Mouse (Mus musculus): ENCODE results near the gene Tfap2b. TPM values are rescaled to one million over a fixed set of nuclear protein-coding genes. Genes with fewer than 3 reads are reported as not detected.

Tfap2b gene
- total and polyA plus RNA-seq, 2 experiments from 2014 or later = not detected

- Histone ChIP-seq H3K27ac (ENCODE audit: low read depth) (no peak overlapping the region), H3K9me3 (replicated peaks; ENCODE audit: control insufficient read depth, low read length) (no peaks in the 10 kb centered on the region), H3K36me3 (replicated peaks; ENCODE audit: control insufficient read depth, insufficient read depth, low read length) (no peaks in the 10 kb centered on the region), H3K9ac (replicated peaks; ENCODE audit: low read depth, low read length) (no peak overlapping the region), H3K4me3 (ENCODE audit: low read depth, low read length) (no peak overlapping the region), H3K27me3 (ENCODE audit: control insufficient read depth, insufficient read depth, low read length) (peaks cover 83% of the 10 kb centered on the region), H3K4me2 (ENCODE audit: low read depth, low read length) (no peak overlapping the region), H3K4me1 (ENCODE audit: control insufficient read depth, insufficient read depth) (no peaks in the 10 kb centered on the region)
- ATAC-seq (ENCODE audit: insufficient read depth, low read depth) = no peak
- TF ChIP-seq CTCF (IDR thresholded peaks at IDR 0.05; ENCODE audit: low read depth) (no peak), EP300 (IDR thresholded peaks at IDR 0.05; ENCODE audit: low read depth) (no peak)
- DNase-seq (ENCODE audit: low spot score) = no peak
- 3% methylated on average over 1 of the region's 1 CpGs for WGBS
These were observed 11.8 kb downstream of the Tfap2b start for GRCm38 (mm10) chr1:19220564-19220963.

GRCm38 (mm10) chr1:19221601-19222000 lies 12.9 kb downstream of the Tfap2b start:
- H3K36me3 ChIP-seq (replicated peaks; ENCODE audit: control insufficient read depth, insufficient read depth, low read length) = no peaks in the 10 kb centered on the region
- no peaks in the 10 kb centered on the region for H3K4me1 ChIP-seq (ENCODE audit: control insufficient read depth, insufficient read depth)
- no peak overlapping the region for H3K4me2 ChIP-seq (ENCODE audit: low read depth, low read length)
- H3K27ac ChIP-seq (ENCODE audit: low read depth) = no peak overlapping the region
- 2% methylated on average over 7 of the region's 7 CpGs for WGBS
- no peak overlapping the region for H3K9ac ChIP-seq (replicated peaks; ENCODE audit: low read depth, low read length)
- TF ChIP-seq EP300 (IDR thresholded peaks at IDR 0.05; ENCODE audit: low read depth) (no peak), CTCF (IDR thresholded peaks at IDR 0.05; ENCODE audit: low read depth) (no peak)
- H3K27me3 ChIP-seq (ENCODE audit: control insufficient read depth, insufficient read depth, low read length) = peaks cover 83% of the 10 kb centered on the region
- no peaks in the 10 kb centered on the region for H3K9me3 ChIP-seq (replicated peaks; ENCODE audit: control insufficient read depth, low read length)
- DNase-seq (ENCODE audit: low spot score) = no peak
- no peak for ATAC-seq (ENCODE audit: insufficient read depth, low read depth)
- no peak overlapping the region for H3K4me3 ChIP-seq (ENCODE audit: low read depth, low read length)

- no peak for TF ChIP-seq CTCF (IDR thresholded peaks at IDR 0.05; ENCODE audit: low read depth)
- no peak for TF ChIP-seq EP300 (IDR thresholded peaks at IDR 0.05; ENCODE audit: low read depth)
- H3K36me3 ChIP-seq (replicated peaks; ENCODE audit: control insufficient read depth, insufficient read depth, low read length) = no peaks in the 10 kb centered on the region
- WGBS = 2% methylated on average over 8 of the region's 8 CpGs
- ATAC-seq (ENCODE audit: insufficient read depth, low read depth) (no peak), DNase-seq (ENCODE audit: low spot score) (no peak)
- no peak overlapping the region for H3K4me2 ChIP-seq (ENCODE audit: low read depth, low read length)
- H3K9ac ChIP-seq (replicated peaks; ENCODE audit: low read depth, low read length) = no peak overlapping the region
- H3K4me3 ChIP-seq (ENCODE audit: low read depth, low read length) = no peak overlapping the region
- H3K4me1 ChIP-seq (ENCODE audit: control insufficient read depth, insufficient read depth) = no peaks in the 10 kb centered on the region
- H3K27me3 ChIP-seq (ENCODE audit: control insufficient read depth, insufficient read depth, low read length) = peaks cover 87% of the 10 kb centered on the region
- H3K27ac ChIP-seq (ENCODE audit: low read depth) = no peak overlapping the region
- no peaks in the 10 kb centered on the region for H3K9me3 ChIP-seq (replicated peaks; ENCODE audit: control insufficient read depth, low read length)
These were observed 18.0 kb downstream of the Tfap2b start for GRCm38 (mm10) chr1:19226699-19227098.

GRCm38 (mm10) chr1:19230926-19231573 lies 22.3 kb downstream of the Tfap2b start:
- ATAC-seq (ENCODE audit: insufficient read depth, low read depth) (no peak), DNase-seq (ENCODE audit: low spot score) (no peak)
- TF ChIP-seq EP300 (IDR thresholded peaks at IDR 0.05; ENCODE audit: low read depth) (no peak), CTCF (IDR thresholded peaks at IDR 0.05; ENCODE audit: low read depth) (no peak)
- H3K4me2 ChIP-seq (ENCODE audit: low read depth, low read length) = no peak overlapping the region
- WGBS = under 1% methylated on average over 16 of the region's 16 CpGs
- no peak overlapping the region for H3K27ac ChIP-seq (ENCODE audit: low read depth)
- H3K9me3 ChIP-seq (replicated peaks; ENCODE audit: control insufficient read depth, low read length) = no peaks in the 10 kb centered on the region
- H3K9ac ChIP-seq (replicated peaks; ENCODE audit: low read depth, low read length) = no peak overlapping the region
- H3K4me3 ChIP-seq (ENCODE audit: low read depth, low read length) = no peak overlapping the region
- peaks cover 92% of the 10 kb centered on the region for H3K27me3 ChIP-seq (ENCODE audit: control insufficient read depth, insufficient read depth, low read length)
- no peaks in the 10 kb centered on the region for H3K4me1 ChIP-seq (ENCODE audit: control insufficient read depth, insufficient read depth)
- no peaks in the 10 kb centered on the region for H3K36me3 ChIP-seq (replicated peaks; ENCODE audit: control insufficient read depth, insufficient read depth, low read length)

GRCm38 (mm10) chr1:19231574-19232080 lies 22.9 kb downstream of the Tfap2b start:
- no peak for ATAC-seq (ENCODE audit: insufficient read depth, low read depth)
- no peak overlapping the region for H3K4me2 ChIP-seq (ENCODE audit: low read depth, low read length)

GRCm38 (mm10) chr1:19232743-19233142 lies 24.0 kb downstream of the Tfap2b start:
- 5% methylated on average over 1 of the region's 1 CpGs for WGBS
- H3K9ac ChIP-seq (replicated peaks; ENCODE audit: low read depth, low read length) = no peak overlapping the region
- no peaks in the 10 kb centered on the region for H3K36me3 ChIP-seq (replicated peaks; ENCODE audit: control insufficient read depth, insufficient read depth, low read length)
- H3K4me3 ChIP-seq (ENCODE audit: low read depth, low read length) = no peak overlapping the region
- ATAC-seq (ENCODE audit: insufficient read depth, low read depth) = no peak
- no peak for TF ChIP-seq CTCF (IDR thresholded peaks at IDR 0.05; ENCODE audit: low read depth)
- no peak for TF ChIP-seq EP300 (IDR thresholded peaks at IDR 0.05; ENCODE audit: low read depth)
- no peaks in the 10 kb centered on the region for H3K4me1 ChIP-seq (ENCODE audit: control insufficient read depth, insufficient read depth)
- H3K27ac ChIP-seq (ENCODE audit: low read depth) = no peak overlapping the region
- H3K4me2 ChIP-seq (ENCODE audit: low read depth, low read length) = no peak overlapping the region
- no peaks in the 10 kb centered on the region for H3K9me3 ChIP-seq (replicated peaks; ENCODE audit: control insufficient read depth, low read length)
- peaks cover 92% of the 10 kb centered on the region for H3K27me3 ChIP-seq (ENCODE audit: control insufficient read depth, insufficient read depth, low read length)
- DNase-seq (ENCODE audit: low spot score) = no peak

More at GRCm38 (mm10) chr1:19231574-19232080, 22.9 kb downstream of the Tfap2b start:
- TF ChIP-seq CTCF (IDR thresholded peaks at IDR 0.05; ENCODE audit: low read depth) (no peak), EP300 (IDR thresholded peaks at IDR 0.05; ENCODE audit: low read depth) (no peak)
- no peaks in the 10 kb centered on the region for H3K36me3 ChIP-seq (replicated peaks; ENCODE audit: control insufficient read depth, insufficient read depth, low read length)
- H3K9me3 ChIP-seq (replicated peaks; ENCODE audit: control insufficient read depth, low read length) = no peaks in the 10 kb centered on the region
- H3K4me1 ChIP-seq (ENCODE audit: control insufficient read depth, insufficient read depth) = no peaks in the 10 kb centered on the region
- H3K27ac ChIP-seq (ENCODE audit: low read depth) = no peak overlapping the region
- WGBS = 4% methylated on average over 16 of the region's 16 CpGs
- no peak overlapping the region for H3K9ac ChIP-seq (replicated peaks; ENCODE audit: low read depth, low read length)
- no peak for DNase-seq (ENCODE audit: low spot score)
- H3K27me3 ChIP-seq (ENCODE audit: control insufficient read depth, insufficient read depth, low read length) = peaks cover 92% of the 10 kb centered on the region
- H3K4me3 ChIP-seq (ENCODE audit: low read depth, low read length) = no peak overlapping the region
